Mouse (Mus musculus) frontal cortex, adult (tissue): ENCODE results near the gene Thumpd3.
A peak's percentile ranks its signal among the peaks of the same experiment; 100 is the strongest.

Source experiments
- ATAC-seq: cut with Nextera tagmentation; 2 replicates; pipeline ENCODE4 v1.9.2; 2017; ENCODE audit warnings: mild to moderate bottlenecking, moderate library complexity, mixed read lengths; ENCODE audit not compliant: low TSS enrichment

Thumpd3 gene

DNA sequence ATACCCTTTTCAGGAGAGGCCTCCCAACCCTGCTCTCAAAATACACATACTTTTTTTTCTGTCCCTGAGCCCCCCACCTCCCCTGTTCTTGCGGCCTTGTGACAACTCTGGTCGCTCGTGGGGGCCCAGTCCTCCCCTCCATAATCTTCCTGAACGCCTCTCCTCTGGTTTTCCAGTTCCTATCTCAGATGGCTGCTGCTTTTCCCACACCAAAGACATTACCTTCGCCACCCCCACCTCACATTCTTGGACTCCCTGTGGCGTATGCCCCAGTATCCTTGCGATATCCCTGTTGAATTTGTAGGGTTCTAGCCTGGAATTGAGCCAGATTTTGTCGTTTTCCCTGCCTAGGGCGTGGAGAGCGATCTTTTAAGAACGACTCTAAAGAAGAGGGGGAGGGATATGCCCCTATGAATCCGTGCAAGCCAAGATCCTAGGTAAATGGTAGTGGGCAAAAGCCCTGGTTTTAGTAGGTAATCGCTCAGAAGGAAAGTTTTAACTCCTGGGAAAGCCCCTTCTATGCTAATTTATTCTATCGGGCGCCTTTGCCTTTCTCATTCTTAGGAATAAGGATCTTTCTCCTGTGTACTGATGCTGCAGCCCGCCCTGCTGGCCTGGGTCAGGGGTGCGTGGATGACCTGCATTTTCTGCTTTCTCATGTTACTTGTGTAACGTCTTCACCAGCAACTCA lies 32.2 kb downstream of the Thumpd3 start:
- no peak for ATAC-seq

DNA sequence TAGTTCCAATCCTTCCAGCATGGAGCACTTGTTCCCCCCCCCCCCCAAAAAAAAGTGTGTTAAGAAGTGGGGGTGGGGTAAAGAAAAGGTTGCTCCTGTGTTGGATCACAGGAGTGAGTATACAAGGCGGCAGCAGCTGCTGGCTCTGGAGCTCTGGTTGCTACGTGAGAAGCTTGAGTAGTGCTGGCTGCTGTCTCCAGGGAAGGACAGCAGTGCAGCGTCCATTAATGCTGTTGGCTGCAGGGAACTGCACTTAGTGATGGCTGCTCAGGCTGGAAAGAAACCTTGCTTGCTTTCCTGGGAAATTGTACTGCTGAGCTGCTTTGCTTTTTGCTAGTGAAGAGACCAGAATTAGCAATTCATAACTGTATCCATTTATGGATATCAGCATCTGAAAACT lies 33.5 kb downstream of the Thumpd3 start:
- no peak for ATAC-seq

- 0 out of 2 replicates have a peak, but pooled peaks have one; percentile 18 for ATAC-seq
These were observed 36.2 kb downstream of the Thumpd3 start for GRCm38 (mm10) chr6:113082229-113082628.

DNA sequence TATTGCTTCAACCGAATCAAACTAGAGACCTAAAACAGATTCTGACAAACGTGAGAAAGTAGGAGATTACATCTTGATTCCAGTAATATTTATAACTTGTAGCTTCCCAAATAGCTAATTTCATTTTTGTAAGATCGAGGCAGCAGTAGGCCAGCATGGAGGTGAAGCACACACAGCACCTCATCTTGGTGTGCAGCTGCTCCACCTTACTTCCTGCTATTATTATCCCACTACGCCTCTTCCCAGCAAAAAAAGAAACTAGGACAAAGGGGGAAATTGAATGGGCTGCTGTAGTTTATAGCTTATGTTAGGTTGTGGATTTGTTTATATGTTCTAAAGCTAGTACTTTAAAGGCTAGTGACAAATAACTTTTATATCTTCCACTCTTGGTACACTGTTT lies 38.6 kb downstream of the Thumpd3 start:
- ATAC-seq, result peak; percentile 50; the same call in 1 of the 2 replicates

DNA sequence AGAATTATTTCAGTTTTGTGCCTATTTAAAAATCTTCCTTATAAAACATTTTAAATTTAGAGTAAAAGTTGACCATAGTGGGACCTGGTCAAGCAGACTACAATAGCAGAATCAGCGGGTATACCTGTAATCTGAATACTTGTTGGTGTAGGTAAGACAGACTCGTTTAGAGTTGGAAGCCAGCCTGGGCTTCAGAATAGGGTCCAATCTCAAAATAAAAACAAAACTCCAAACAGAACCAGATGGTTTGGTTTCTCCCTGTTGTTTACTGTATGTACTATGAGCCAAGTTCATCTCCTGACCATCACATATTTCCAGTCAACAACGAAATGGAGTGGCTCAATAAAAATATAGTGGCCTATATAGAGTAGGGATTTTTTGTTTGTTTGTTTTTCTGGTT lies 47.2 kb downstream of the Thumpd3 start:
- ATAC-seq, result no peak

GRCm38 (mm10) chr6:113095547-113095946 lies 49.5 kb downstream of the Thumpd3 start:
- ATAC-seq, result no peak

GRCm38 (mm10) chr6:113097662-113098061 lies 51.6 kb downstream of the Thumpd3 start:
- ATAC-seq, result no peak

DNA sequence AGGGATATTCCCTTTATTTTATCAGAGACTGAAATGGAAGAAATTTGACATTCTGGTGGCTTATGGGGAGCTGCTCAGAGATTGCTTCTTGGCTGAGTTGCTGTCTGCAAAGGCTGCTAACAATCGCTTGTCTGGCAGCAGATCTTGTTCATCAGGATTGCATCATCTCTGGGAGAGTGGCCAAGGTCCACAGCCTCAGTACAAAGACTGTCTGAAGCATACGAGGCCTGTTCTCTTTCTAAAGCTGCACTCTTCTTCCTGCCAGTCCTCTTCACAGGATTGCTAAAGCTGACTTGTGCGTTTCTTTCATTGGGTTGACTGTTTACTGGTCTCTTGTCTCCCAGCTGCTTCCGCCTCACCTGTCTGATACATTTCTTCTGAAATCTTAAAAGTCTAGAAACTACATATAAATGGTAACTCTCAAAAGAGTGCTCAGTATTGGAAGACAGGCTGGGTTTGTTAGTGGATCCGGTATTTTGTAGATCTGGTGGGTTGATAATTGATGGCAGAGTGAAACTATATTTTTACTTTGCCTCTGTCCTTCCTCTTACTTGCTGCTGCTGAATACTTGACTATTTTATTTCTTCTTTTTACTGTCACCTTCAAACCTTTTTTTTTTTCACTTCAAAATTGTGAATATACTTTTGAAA lies 53.7 kb downstream of the Thumpd3 start:
- ATAC-seq, result peak; percentile 97

GRCm38 (mm10) chr6:113102541-113102940 lies 56.5 kb downstream of the Thumpd3 start:
- no peak for ATAC-seq

GRCm38 (mm10) chr6:113103765-113104164 lies 57.7 kb downstream of the Thumpd3 start:
- ATAC-seq, result no peak

- ATAC-seq, result no peak
These were observed 63.4 kb downstream of the Thumpd3 start for GRCm38 (mm10) chr6:113109378-113109777.

DNA sequence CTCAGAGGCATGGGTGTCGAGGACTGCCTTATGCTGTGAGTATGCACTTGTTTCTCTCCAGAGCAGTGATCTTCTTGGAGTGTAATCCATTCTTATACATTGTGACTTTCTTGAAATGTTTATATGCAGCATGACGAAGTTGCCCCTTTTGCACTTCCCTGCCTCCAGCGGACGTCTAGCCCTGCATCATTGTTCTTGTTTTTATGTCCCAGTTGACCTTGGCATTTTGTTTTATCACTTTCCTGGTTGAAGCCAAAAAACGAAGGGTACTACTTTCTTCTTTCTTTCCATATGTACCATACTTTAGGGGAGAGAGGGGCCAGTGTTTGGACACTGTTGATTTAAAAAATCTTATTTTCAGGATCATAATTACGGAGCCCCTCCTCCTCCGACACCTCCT lies 63.9 kb downstream of the Thumpd3 start:
- no peak for ATAC-seq
